Mouse (Mus musculus) hindbrain, embryonic 16.5 days (tissue): Measurements from ENCODE around the gene Acsl6. TPM values are rescaled to one million over a fixed set of nuclear protein-coding genes. Genes with fewer than 3 reads are reported as not detected.
A peak's percentile ranks its signal among the peaks of the same experiment; 100 is the strongest.
"Not testable (repeated sequence)": the region's sequence is repeated elsewhere in the genome, so short reads cannot be mapped to it uniquely, and the experiment has no call there.

Experiments used
- ATAC-seq: fragments of 200-750 bp; cut with Nextera tagmentation; 2 replicates; pipeline ENCODE4 v1.8.0; 2017; ENCODE audit warnings: moderate TSS enrichment, moderate library complexity
- H3K27ac ChIP-seq: fragments of 300-500 bp; sonication (generic); 2 replicates; pipeline ENCODE4 v1.5.1; 2014; ENCODE audit warnings: low read depth, mild to moderate bottlenecking, control low read depth, low read length, moderate library complexity
- H3K27me3 ChIP-seq: fragments of 300-500 bp; sonication (generic); replicated peaks from 2 replicates; pipeline ENCODE4 v1.6.1; 2014; ENCODE audit warnings: low read length; ENCODE audit not compliant: control insufficient read depth, insufficient read depth
- H3K36me3 ChIP-seq: fragments of 300-500 bp; sonication (generic); 2 replicates; pipeline ENCODE4 v1.6.1; 2014; ENCODE audit warnings: mild to moderate bottlenecking, low read length, moderate library complexity, mixed read lengths; ENCODE audit not compliant: control insufficient read depth, insufficient read depth
- H3K4me1 ChIP-seq: fragments of 300-500 bp; sonication (generic); 2 replicates; pipeline ENCODE4 v1.6.1; 2014; ENCODE audit warnings: low read depth, low read length; ENCODE audit not compliant: control insufficient read depth, insufficient read depth
- H3K4me2 ChIP-seq: fragments of 300-500 bp; sonication (generic); 2 replicates; pipeline ENCODE4 v1.6.1; 2014; ENCODE audit warnings: mild to moderate bottlenecking, low read length, control low read depth, moderate library complexity
- H3K4me3 ChIP-seq: fragments of 300-500 bp; sonication (generic); 2 replicates; pipeline ENCODE4 v1.5.1; 2014; ENCODE audit warnings: mild to moderate bottlenecking, low read length, control low read depth, moderate library complexity
- H3K9ac ChIP-seq: fragments of 300-500 bp; sonication (generic); 2 replicates; pipeline ENCODE4 v1.6.1; 2014; ENCODE audit warnings: low read depth, mild to moderate bottlenecking, control low read depth, low read length, moderate library complexity
- H3K9me3 ChIP-seq: fragments of 300-500 bp; sonication (generic); 2 replicates; pipeline ENCODE4 v1.6.1; 2014; ENCODE audit warnings: mild to moderate bottlenecking, low read length, moderate library complexity; ENCODE audit not compliant: control insufficient read depth
- WGBS: fragments of 180-500 bp; shearing (Covaris S2); extraction: QIAGEN DNeasy Blood & Tissue Kit; methylation state at CpG from one replicate; pipeline ENCODE4 v1.1.7; 2014; 5-methylcytosine and 5-hydroxymethylcytosine counted together
- polyA plus RNA-seq: library from polyadenylated mRNA; unstranded; fragments of >200 nt; fragmentation: Nextera tagmentation; extraction: Ambion mirVana; gene quantifications from 2 replicates; pipeline ENCODE4 v1.2.1, GENCODE M21; 2015

Acsl6 gene
- polyA plus RNA-seq, 1 experiment from 2014 or later, result 52.6 TPM

DNA sequence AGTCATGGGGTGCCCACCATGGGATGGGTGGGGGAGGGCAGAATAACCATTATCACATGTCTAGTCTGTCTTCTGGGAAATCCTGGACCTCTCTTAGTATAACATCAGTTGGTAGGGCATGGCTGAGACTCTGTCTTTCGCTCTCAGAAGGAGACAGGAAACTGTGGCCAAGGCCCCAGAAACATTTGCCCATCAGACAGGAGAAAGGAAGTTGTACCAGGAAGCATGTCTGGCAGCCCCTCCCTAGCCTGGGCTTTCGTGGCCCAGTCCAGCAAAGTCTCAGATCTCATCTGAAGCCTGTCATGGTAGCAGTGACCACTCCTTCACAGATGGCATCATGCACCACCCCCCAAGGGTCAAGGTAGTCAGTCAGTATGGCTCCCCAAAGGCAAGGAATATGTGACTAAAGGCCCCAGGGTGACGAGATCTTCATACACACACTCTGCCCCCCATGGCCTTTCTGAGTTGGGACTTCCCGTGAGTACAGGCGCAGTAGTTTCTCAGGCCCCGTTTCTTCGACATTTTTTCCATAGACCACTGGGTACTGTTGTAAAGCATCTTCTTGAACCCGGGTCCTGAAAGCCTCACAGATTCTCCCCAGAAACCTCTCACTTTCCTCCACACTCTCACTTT is 15.7 kb upstream of the Acsl6 start:
- Histone ChIP-seq H3K9me3 (no peaks in the 10 kb centered on the region), H3K4me2 (no peak overlapping the region)

DNA sequence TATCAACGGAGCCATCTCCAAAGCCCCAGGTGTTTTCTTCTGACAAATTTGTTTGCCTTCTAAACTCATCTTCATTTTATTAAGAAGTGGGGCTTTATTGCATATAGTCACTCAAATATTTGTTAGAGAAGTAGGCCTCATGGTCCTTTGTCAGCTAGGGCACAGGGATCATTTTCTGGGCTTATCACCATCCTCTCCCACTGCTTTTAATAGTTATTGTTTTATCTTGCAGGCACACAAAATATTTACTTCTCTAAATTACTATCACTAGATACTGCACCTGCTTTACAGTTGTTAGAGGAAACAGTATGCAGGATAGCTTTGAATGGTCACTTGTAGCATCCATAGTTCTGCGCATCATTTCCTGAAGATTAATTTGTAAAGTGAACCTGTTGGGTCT is 11.4 kb upstream of the Acsl6 start:
- Histone ChIP-seq H3K4me1 (no peaks in the 10 kb centered on the region), H3K27me3 (no peaks in the 10 kb centered on the region), H3K4me2 (no peak overlapping the region), H3K36me3 (no peaks in the 10 kb centered on the region), H3K27ac (no peak overlapping the region), H3K4me3 (no peak overlapping the region), H3K9ac (no peak overlapping the region), H3K9me3 (no peaks in the 10 kb centered on the region)
- WGBS, result 94% methylated on average over 2 of the region's 2 CpGs
- no peak for ATAC-seq

More for the DNA sequence above, 15.7 kb upstream of the Acsl6 start:
- no peaks in the 10 kb centered on the region for H3K4me1 ChIP-seq
- no peaks in the 10 kb centered on the region for H3K27me3 ChIP-seq
- no peaks in the 10 kb centered on the region for H3K36me3 ChIP-seq
- H3K4me3 ChIP-seq, result no peak overlapping the region
- WGBS, result 89% methylated on average over 8 of the region's 8 CpGs
- H3K27ac ChIP-seq, result no peak overlapping the region
- H3K9ac ChIP-seq, result no peak overlapping the region
- ATAC-seq, result no peak

DNA sequence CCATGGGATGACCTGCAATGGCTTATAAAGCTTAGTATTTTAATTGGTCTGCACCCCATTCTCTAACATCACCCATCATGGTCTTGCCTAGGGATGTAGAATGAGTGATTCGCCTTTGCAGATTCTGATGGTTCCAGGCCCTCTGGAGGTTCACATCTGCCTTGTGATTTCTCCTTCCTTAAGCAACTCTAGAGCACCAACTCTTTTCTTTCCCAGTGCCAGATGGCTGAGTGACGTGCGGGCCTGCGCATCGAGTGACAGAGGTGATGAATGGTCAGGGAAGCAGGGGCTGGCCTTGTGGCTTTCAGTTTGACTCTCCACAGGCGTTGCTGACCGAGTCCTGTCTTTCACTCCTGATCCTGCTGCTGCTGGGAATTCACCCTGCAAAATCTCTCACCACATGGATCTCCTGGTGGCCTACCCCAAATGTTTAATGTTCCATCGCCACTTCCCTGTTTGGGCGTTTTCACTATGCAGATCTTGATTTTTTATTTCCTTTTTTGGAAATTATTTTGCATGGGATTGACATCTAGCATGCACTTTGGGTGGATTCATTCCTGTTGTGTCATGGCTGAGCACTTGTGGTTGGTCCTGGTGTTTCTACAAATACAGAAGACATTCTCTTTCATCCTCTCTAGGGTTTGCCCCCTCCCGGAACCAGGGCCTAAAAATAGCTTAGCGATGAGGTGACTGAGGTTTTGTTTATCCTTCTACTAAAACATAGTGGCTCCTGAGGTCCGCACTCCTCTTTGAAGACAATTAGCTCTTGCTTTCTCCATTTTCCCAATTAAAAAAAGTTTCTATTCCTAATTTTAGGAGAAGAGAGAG is 9.4 kb upstream of the Acsl6 start:
- H3K4me3 ChIP-seq, result no peak overlapping the region
- no peaks in the 10 kb centered on the region for H3K9me3 ChIP-seq
- no peak overlapping the region for H3K4me2 ChIP-seq
- H3K9ac ChIP-seq, result no peak overlapping the region
- no peaks in the 10 kb centered on the region for H3K36me3 ChIP-seq
- WGBS, result 74% methylated on average over 12 of the region's 12 CpGs
- no peak for ATAC-seq
- H3K4me1 ChIP-seq, result no peaks in the 10 kb centered on the region
- H3K27me3 ChIP-seq, result no peaks in the 10 kb centered on the region
- H3K27ac ChIP-seq, result no peak overlapping the region

DNA sequence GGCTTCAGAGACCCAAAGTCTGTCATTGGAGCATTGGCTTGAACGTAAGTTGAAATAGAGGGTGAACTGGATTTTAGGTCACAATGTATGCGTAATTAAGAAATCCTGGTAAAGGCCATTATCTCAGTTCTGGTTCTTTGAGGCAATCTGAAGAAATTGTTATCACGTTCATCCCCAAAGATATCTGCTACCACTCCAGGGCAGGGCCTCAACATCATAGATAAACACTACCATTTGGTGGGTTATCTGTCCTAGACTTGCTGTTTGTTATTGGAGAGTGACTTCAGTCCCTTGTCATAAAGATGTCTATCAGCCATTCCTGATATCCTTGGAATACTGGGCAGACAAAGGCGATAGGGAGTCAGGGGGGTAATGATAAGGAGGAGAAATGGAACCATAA is 7.6 kb upstream of the Acsl6 start:
- WGBS, result 86% methylated on average over 4 of the region's 4 CpGs
- Histone ChIP-seq H3K4me2 (no peak overlapping the region), H3K9me3 (no peaks in the 10 kb centered on the region), H3K27me3 (no peaks in the 10 kb centered on the region), H3K27ac (no peak overlapping the region), H3K36me3 (no peaks in the 10 kb centered on the region), H3K4me3 (no peak overlapping the region), H3K9ac (no peak overlapping the region), H3K4me1 (no peaks in the 10 kb centered on the region)
- ATAC-seq, result no peak

DNA sequence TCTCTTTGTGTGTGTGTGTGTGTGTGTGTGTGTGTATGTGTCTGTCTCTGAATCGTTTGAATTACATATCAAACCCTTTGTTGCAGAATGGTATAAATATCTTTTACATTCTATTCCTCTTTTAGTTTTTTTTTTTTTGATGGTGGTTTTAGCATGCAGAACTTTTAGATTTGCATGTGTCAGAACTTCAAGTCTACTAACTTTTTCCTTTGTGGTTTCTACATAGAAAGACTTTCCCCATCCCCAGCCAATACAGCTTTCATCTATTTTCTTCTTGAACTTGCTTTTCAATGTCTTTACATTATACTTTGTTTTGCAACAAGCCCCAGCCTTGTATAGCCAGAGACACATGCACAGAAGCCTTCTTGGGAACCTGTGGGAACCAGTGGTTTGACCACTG is 6.9 kb upstream of the Acsl6 start:
- Histone ChIP-seq H3K36me3 (no peaks in the 10 kb centered on the region), H3K27me3 (no peaks in the 10 kb centered on the region), H3K4me3 (no peak overlapping the region), H3K4me1 (no peaks in the 10 kb centered on the region), H3K9me3 (no peaks in the 10 kb centered on the region), H3K9ac (no peak overlapping the region), H3K27ac (no peak overlapping the region), H3K4me2 (no peak overlapping the region)
- 100% methylated on average over 1 of the region's 1 CpGs for WGBS
- ATAC-seq, result no peak

DNA sequence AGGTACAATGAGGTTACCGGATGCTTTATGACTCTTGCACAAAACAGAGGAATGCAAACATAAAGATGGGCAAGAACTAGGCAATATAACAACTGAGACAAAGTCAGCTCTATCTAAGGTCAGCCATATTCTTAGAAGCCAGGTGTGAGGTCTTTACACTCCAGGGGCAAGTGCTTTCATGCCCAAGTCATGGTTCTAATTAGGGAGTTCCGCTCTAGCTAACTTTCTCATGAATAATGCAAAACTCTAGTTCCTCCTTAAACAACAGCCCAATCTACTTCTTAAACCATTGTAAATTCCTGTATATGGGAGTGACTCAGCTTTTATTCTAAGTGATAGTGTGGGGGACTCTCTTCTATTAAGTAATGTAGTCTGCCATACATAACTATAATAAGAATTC is 6.1 kb upstream of the Acsl6 start:
- not testable (repeated sequence) for H3K27me3 ChIP-seq, H3K4me2 ChIP-seq, H3K9ac ChIP-seq, H3K27ac ChIP-seq, H3K36me3 ChIP-seq, H3K9me3 ChIP-seq, H3K4me1 ChIP-seq, H3K4me3 ChIP-seq, ATAC-seq
- 79% methylated on average over 2 of the region's 2 CpGs for WGBS

DNA sequence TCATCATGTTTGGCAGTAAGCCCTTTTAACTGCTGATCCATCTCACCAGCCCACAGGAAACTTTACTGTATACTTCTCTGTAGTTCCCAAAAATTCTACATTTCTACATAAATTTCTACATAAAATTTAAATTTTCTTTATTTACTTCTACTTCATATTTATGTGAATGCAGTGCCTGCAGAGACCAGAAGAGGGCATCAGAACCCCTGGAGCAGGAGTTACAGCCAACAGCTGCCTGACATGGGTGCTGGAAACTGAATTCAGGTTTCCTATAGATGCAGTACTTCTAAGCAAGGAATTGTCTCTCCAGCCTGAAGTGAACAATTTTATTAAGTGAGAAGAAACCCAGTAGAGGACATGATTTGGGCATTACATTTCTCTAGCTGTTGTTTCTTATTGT is 4.8 kb upstream of the Acsl6 start:
- Histone ChIP-seq H3K9ac (no peak overlapping the region), H3K36me3 (no peaks in the 10 kb centered on the region), H3K4me3 (no peak overlapping the region), H3K27me3 (no peaks in the 10 kb centered on the region), H3K9me3 (no peaks in the 10 kb centered on the region), H3K27ac (no peak overlapping the region), H3K4me2 (no peak overlapping the region), H3K4me1 (peaks cover 7% of the 10 kb centered on the region)
- no peak for ATAC-seq

DNA sequence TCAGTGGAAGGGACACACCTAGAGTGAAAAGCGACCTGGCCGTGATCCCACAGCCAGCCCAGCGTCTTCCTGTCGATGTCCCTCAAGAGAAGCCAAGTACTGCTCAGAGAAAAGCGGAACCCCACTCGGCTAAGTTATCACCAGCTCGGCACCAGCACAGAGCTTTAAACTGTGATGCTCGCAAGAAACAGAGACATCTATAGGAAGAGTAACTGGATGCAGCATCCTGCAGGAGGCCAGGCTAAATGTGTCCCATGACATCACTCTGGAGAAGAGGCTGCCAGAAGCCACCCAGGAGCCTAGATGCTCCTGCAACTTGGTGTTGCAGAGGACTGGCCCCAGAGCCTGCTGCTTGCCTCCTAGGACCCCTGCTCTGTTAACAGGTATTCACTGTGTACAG is 1.6 kb upstream of the Acsl6 start:
- ATAC-seq, result no peak
- Histone ChIP-seq H3K9ac (no peak overlapping the region), H3K4me1 (peaks cover 20% of the 10 kb centered on the region), H3K9me3 (no peaks in the 10 kb centered on the region), H3K36me3 (no peaks in the 10 kb centered on the region), H3K4me3 (no peak overlapping the region), H3K27me3 (no peaks in the 10 kb centered on the region), H3K4me2 (no peak overlapping the region), H3K27ac (no peak overlapping the region)
- 86% methylated on average over 8 of the region's 8 CpGs for WGBS

DNA sequence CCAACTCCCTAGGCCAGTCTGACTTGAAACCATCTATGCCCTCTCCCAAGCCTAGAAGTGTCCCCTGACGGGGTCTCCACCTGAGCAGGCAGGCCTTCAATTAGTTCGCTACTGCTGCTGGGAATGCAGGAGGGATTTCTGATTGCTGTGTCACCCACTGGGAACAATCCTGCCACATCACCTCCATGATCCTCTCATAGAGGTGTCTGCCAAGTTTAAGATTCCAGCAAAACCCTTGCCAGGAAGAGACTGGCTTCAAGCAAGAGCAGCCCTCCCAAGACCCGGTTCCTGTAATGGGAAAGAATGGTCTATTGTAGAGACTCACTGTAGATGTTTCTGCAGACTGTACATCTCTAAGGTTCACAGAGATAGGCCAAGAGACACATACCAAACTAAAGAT is 992 bp upstream of the Acsl6 start:
- Histone ChIP-seq H3K36me3 (no peaks in the 10 kb centered on the region), H3K4me1 (peaks cover 23% of the 10 kb centered on the region), H3K27me3 (no peaks in the 10 kb centered on the region), H3K27ac (peak overlapping the region; percentile 91; the same call in 1 of the 2 replicates), H3K4me3 (no peak overlapping the region), H3K9ac (peak overlapping the region; percentile 83; the same call in 1 of the 2 replicates), H3K9me3 (no peaks in the 10 kb centered on the region), H3K4me2 (peak overlapping the region; percentile 66)
- 75% methylated on average over 3 of the region's 3 CpGs for WGBS
- ATAC-seq, result no peak
